Mouse (Mus musculus) CD8-positive naive resting alpha-beta T cell, adult 2 months (primary cell): Measurements from ENCODE around the gene Spata16.

ENCODE experiments used
- DNase-seq, 2 experiments: peaks; one replicate each; pipeline ENCODE4 v3.0.0; 2022; ENCODE audit warnings: low read depth in 2 of 2, low spot score in 2 of 2

Gene Spata16

GRCm38 (mm10) chr3:26968852-26969513, 331.6 kb downstream of the Spata16 start:
- DNase-seq = no peak

DNA sequence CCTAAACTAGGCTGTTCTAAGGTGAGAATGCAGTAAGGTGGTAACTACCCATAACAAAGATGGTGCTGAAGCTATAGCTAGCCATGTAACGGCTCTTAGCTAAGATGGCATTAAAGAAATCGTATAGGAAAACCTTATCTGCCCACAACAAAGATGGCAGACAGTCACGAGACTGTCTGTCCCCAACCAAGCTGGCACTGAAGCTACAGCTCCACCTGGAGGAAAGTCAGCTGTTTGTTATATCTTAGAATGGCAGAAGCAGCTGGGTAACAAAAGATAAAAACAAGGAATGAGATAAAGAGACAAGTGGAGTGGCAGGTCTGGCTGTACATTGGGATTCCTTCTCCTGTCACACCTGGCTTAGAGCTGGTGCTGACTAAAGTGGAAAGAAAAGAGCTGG, 333.1 kb downstream of the Spata16 start:
- DNase-seq = no peak

GRCm38 (mm10) chr3:26971276-26971675, 333.9 kb downstream of the Spata16 start:
- no peak for DNase-seq

- no peak for DNase-seq
Observed at GRCm38 (mm10) chr3:26972105-26972504, 334.7 kb downstream of the Spata16 start.

DNA sequence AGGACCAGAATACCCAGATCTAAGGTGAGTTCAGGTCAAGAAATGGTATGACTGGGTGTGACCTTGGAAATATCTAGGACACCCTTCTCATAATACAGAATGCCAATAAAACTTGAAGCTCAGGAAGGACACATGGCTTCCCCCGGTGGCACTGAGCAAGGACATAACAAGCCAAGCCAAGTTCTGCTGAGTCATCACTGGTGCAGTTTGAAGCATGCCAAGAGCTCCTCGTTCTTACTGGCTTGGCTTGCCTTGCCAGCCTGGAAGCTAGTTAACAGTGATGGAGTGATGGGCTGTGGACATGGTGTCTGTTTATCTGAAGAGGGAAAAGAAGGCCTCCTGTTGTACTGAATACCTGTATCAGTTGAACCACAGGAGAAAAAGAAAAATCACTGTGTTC, 342.2 kb downstream of the Spata16 start:
- DNase-seq = no peak

DNA sequence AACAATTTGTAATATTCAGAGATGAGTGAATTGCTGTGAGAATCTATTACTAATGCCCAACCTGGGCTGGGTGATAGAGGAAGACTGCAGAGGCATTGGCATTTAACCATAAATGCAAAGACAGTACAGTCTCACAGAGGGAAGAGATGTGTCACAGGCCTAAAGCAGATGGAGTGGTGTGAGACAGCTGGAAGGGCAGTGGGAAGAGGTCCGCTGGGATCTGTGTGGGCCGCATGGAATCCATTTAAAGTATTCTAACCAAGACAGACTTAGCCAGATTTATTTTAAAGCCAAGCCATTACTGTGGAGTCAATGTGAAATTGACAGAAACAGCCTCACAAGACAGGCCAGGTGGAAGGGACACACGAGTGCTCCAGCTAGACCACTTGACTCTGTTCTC, 343.0 kb downstream of the Spata16 start:
- no peak for DNase-seq

DNA sequence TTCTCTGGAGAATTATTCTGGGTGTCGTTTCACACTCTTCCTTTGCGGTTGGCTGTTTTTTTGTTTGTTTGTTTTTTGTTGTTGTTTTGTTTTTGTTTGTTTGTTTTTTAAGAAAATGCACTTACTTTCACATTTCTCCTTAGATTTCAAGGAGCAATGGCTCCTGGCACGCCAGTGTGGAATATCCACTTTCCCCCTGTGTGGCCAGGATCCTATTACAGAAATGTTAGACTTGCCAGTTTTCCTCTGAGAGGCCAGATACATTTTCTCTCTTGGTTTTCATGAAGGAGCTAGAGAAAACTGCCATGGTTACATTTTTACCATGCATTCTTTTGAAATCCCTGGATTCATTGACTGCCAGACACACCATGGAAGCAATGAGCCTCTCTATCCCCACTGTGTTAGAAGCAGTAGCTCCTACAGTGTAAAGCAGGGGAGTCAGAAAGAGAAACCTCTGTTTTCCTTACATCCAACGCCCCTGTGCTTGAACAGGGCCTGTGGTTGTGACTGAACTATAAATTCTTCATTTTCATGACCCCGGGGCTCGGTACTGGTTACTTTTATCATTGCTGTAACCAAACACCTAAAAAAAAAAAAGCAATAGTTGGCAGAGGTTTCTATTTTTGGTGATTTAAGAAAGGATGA, 344.7 kb downstream of the Spata16 start:
- DNase-seq = no peak

DNA sequence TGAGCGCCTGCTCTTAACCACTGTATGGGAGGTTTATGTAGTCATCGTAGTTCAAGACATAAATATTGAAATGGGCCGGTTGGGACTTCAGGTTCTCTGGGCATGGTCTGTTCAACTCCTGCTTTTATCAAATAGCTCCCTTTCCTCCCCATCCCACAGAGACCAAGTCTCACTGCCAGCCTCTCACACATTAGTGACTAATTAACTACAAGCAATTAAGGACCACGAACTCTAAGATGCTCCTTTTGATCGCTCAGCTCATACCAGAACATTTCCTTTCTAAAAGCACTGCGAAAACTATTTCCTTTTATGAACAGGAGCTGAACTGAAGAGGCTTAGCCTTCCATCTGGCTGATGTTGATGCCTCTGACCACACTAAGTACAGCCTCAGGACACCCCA, 346.3 kb downstream of the Spata16 start:
- DNase-seq = no peak

DNA sequence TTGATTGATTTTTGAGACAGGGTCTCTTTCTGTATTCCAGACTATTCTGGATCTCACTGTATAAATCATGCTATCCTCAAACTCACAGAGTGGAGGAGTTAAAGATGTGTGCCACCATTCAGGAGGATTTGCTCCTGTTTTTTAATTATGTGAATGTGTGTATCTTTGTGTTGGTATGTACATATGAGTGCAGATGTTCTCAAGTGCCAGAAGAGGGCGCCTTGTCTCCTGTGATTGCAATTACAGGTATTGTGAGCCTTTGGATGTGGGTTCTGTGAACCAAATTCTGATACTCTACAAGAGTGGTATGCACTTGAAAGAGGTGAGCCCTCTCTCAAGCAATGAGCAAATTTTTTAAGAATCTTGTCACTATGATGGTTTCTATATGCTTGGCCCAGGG, 369.4 kb downstream of the Spata16 start:
- no peak for DNase-seq

DNA sequence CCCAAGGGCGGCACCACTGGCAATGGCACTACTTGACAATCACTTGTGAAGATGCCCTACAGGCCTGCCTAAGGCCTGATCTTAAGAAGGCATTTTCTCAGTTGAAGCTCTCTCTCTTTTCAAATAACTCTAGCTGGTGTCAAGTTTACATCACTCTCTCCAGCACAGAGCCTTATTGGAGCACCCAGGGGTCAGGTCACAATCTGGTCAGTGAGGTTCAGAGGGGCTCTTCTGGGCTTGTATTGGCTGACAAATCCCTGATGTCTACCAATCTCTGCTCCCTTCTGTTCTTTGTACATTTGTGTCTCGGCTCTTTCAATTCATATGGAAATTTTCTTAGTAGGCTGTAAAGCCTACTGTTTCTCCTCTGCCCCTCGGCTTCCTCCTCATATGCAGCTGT, 390.5 kb downstream of the Spata16 start:
- DNase-seq = no peak

- no peak for DNase-seq
Observed at GRCm38 (mm10) chr3:27028526-27028925, 391.1 kb downstream of the Spata16 start.

GRCm38 (mm10) chr3:27030067-27030857, 392.8 kb downstream of the Spata16 start:
- no peak for DNase-seq
